Mouse (Mus musculus) cerebellum, adult (tissue): ENCODE results near the gene Hirip3.
A peak's percentile ranks its signal among the peaks of the same experiment; 100 is the strongest.

Source experiments
- ATAC-seq: cut with Nextera tagmentation; 2 replicates; pipeline ENCODE4 v1.9.2; 2017; ENCODE audit warnings: mild to moderate bottlenecking, moderate library complexity, mixed read lengths; ENCODE audit not compliant: insufficient number of reproducible peaks, low FRiP score, low TSS enrichment

The Hirip3 gene

DNA sequence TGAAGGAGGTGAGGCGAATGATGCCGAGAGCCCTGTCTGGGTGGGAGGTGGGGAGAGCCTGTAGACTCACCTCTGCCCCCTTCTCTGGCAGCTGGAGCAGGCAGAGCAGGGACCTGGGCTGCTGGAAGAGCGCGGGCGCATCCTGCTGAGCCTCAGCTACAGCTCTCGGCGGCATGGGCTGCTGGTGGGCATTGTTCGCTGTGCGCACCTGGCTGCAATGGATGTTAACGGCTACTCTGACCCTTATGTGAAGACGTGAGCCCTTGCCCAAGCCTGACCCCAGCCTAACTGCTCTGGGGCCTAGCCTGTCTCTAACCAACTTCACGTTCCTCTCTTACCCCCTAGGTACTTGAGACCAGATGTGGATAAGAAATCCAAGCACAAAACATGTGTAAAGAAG, 10.6 kb upstream of the Hirip3 start:
- ATAC-seq: no peak

- ATAC-seq: no peak
Observed at GRCm38 (mm10) chr7:126853454-126853853, 8.3 kb upstream of the Hirip3 start.

GRCm38 (mm10) chr7:126855641-126856040, 6.1 kb upstream of the Hirip3 start:
- no peak for ATAC-seq

GRCm38 (mm10) chr7:126856741-126857420, 4.9 kb upstream of the Hirip3 start:
- no peak for ATAC-seq

DNA sequence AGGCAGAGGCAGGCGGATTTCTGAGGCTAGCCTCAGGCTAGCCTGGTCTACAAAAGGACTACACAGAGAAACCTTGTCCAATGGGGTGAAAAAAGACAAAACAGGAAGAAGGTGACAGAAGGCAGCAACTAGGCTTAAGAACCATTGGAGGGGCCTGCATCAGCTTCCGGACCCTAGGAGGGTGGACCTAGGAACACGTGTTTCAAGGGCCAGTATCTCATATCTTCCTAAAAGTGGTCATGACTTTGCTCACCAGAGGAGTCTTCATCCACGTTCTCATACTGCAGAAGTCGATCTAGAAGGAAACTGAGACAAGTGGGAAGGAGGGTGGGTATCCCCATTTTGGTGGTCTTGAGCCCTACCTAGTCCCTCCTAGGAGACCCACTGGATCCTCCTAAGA, 785 bp upstream of the Hirip3 start:
- ATAC-seq: no peak

DNA sequence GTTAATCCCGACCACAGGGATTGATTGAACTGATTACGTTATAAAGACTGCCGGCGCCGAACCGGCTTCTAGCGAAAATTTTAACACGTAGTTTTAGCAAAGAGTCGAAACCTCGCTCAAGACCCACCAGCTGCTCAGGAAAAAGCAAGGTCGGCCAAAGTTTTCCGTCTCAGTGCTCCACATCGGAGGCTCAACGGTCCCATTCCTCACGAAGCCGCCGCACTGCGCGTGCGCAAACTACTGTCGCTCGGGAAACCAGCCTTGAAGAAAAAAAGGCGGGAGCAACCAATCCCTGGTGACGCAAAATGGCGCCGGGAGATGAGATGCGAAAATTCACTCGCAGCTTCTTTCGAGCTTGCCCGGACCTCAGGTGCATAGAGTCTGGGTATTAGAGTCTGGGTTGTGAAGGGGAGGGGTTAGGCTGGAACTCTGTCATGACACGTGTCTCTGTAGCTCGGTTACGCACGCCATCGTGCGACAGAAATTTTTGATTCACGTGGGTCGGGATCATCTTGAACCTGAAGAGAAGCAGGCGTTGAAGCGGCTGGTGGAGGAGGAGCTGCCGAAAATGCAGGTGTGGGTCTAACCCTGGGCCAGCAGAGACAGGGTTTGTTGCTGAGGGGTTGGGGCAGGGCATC, 494 bp downstream of the Hirip3 start, which contains the start of gene Ino80e:
Ino80e (minus strand) TSS at position 231 of the 638 bp plus-strand sequence.
- peak; percentile 65; the same call in 1 of the 2 replicates for ATAC-seq

- ATAC-seq: no peak
Observed at GRCm38 (mm10) chr7:126863791-126864190, 2.0 kb downstream of the Hirip3 start.

DNA sequence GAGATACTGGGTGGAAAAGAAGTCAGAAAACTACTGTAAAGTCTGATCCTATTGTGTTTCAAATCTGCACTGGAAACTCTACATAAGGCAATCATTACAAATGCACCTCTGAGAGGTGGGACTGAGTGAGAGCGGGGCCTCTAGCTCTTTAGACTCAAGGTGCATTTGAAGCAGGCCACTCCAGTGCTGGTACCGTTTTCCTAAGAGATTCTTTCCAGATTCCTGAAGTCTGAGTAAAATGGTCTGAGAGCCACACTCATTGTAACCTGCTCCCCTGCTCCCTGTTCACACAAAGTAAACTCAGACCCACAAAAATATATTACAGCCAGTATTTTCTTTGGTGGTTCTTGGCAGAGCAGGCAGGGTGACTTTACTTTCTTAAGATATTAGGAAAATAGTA, 5.8 kb downstream of the Hirip3 start:
- no peak for ATAC-seq

- ATAC-seq: no peak
Observed at GRCm38 (mm10) chr7:126868003-126868402, 6.2 kb downstream of the Hirip3 start.

GRCm38 (mm10) chr7:126869780-126870519, 8.2 kb downstream of the Hirip3 start:
- ATAC-seq: no peak

DNA sequence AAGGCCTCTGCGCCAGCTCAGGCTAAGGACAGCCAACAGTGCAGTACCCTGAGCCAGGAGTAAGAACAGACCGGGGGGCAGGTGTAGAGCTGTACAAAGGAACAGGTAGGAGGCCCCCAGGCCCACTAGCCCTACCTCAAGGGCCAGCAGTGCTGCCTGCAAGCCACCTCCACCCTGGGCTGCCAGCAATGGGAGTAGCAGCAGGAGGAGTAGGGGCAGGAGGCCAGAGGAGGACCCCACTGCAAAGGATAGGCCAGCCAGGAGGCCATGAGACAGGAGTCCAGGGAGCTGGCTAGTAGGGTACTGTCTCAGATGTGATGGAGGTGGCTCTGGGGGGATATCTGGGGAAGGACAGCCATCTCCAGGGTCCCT, 8.7 kb downstream of the Hirip3 start:
- ATAC-seq: no peak

DNA sequence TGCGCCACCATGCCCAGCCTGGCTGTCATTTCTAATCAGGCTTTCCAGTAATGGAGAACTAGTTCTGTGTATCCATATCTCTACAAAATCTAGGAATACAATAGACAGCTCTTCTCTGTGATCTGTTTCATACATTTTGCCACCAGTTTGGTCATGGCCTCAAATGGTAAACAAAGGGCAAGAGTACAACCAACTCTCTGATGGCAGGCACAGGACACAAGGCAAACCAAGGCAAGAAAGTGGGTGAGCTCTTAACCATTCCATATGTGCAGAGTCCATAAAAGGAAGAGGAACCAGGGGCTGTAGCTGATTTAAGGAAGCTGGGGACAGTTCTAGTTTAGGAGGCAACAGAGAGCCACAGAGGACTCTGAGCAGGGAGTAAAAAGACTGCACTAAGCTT, 15.5 kb downstream of the Hirip3 start:
- ATAC-seq: no peak

GRCm38 (mm10) chr7:126881040-126881439, 19.3 kb downstream of the Hirip3 start:
- ATAC-seq: no peak

DNA sequence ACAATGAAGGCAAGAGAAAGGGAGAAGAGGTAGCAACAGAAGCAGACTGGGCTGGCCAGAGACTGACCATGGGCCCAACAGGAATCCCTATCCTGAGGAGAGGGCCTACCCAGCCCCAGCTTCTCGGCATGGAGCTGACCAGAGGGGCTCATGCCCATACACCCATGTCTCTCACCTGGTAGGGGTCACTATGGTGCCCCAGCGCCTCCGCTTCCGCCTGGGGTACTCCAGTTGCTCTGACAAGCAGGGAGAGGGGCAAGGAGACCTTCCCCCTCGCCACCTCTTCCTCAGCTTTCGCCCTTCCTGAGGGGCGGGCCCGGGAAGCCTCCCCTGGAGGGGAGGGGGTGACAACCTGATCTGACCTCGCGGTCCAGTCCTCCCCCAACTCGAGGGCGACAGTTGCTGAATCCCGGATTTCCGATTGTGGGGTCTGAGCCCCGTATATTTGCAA, 22.0 kb downstream of the Hirip3 start:
- ATAC-seq: no peak

GRCm38 (mm10) chr7:126884286-126885164, 22.8 kb downstream of the Hirip3 start, which contains the start of gene Taok2:
Gene Taok2 (minus strand): TSS chr7:126884703.
- peak; percentile 91 for ATAC-seq

GRCm38 (mm10) chr7:126887281-126887680, 25.5 kb downstream of the Hirip3 start:
- ATAC-seq: no peak

DNA sequence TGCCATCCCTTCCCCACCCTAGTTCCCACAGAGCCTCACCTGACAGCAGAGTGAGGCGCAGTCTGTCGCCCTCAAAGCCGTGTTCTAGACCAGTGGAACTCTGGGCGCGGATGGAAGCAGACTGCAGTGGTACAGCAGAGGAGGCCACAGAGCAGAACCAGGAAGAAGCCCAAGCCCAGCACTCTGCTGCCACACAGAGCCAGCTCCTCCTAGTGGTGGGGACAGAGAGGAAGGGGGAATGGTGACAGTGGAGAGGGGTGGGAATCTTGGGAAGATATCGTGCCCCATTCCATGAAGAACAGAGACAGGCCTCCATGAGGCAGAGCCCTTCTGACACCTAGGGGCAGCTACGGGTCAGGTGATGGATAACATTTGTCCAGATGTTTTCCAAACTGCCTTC, 27.1 kb downstream of the Hirip3 start:
- ATAC-seq: no peak

DNA sequence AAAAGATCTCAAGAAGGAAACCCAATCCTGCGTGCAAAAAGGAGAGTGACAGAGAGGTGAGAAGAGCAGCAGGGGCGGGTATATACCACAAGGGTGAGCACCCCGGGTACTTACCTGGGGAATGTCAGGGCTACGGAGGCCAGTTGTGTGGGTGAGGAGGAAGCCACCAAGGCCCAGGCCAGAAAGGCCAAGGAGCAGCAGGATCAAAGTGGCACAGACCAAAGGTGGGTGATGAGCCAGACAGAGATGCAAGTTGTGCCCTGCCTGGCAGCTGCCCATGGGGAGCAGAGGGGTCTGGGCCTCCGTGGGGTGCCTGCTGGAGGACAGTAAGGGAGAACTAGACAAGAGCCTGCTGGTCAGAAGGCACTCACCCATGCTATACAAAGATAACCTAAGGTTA, 35.1 kb downstream of the Hirip3 start:
- no peak for ATAC-seq

DNA sequence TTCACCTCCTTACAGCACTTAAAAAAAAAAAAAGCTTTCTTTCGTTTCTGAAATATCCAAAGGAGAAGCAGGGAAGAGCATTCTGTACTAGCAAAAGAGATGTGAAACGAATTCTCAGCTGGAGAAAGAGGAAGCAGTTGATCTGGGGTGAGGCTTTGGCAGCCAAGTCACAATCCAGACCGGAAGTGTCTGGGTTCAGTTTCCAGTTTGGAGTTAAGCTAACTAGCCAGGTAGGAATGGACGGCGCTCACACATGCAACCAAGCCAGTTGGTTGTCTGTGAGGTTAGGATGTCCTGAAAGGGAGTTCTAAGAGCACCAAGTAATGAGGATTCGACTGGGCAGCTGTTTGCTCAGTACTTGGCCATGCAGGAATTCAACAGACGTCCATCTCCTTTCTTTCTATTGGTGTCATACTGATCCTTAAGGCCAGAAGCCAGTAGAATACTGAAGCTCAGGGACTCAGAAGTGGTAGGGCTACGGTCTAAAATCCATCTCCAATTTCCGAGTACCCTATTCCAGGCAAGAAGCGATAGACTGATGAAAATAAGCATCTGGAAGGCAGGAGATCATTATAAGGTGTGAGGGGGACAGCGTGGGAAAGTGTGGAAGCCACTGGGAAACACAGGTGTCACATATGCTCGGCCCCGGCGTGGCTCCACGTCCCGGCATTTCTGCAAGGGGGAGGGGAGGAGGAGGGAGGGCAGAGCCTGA, 35.8 kb downstream of the Hirip3 start:
- ATAC-seq: no peak
